Mouse (Mus musculus): ENCODE data around the gene Dock1.

GRCm38 (mm10) chr7:135053186-135053715, 382.8 kb downstream of the Dock1 start:
- TF ChIP-seq CTCF (conservative IDR thresholded peaks at IDR 0.05; ENCODE audit: insufficient read depth, insufficient read length, low read depth, low read length) = no peak
- no peak for TF ChIP-seq POLR2A (IDR thresholded peaks at IDR 0.05; ENCODE audit: low read depth, low read length)
